Mouse (Mus musculus) liver, adult 2 months (tissue): Measurements from ENCODE around the gene Larp1b.

Experiments used
- CTCF ChIP-seq: fragments of 200-500 bp; IDR thresholded peaks from 2 replicates; pipeline ENCODE4 v1.5.1; 2011; ENCODE audit warnings: low read depth, low read length, control low read depth
- POLR2A ChIP-seq: fragments of 200-500 bp; IDR thresholded peaks from 2 replicates; pipeline ENCODE4 v1.6.1; 2011; ENCODE audit warnings: low read length, control low read depth; ENCODE audit not compliant: insufficient read depth; ENCODE audit errors: extremely low read depth

GRCm38 (mm10) chr3:41070519-41070918, 120.9 kb downstream of the Larp1b start:
- TF ChIP-seq POLR2A (no peak), CTCF (peak; percentile 50)
